Mouse (Mus musculus): ENCODE data around the gene Agap2.

DNA sequence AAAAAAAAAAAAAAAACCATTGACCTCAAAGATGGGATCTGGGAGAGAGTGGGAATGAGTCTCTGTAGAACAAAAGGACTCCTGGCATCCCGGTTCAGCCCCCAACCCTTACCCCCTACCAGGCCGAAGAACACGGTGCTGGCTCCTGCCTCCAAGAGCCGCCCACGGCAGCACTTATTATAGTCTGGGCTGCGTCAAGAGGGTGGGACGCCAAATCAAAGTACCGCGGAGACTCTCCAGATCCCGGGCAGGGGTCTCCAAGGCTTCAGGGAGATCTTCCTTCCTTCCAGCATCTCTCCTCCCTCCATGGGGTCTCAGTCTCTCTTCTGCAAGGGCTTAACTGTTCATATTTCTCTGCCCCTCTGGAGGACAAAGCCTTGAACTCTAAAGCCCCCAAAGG is 2.4 kb downstream of the Agap2 start:
- no peak for TF ChIP-seq CTCF (conservative IDR thresholded peaks at IDR 0.05; ENCODE audit: insufficient read depth, insufficient read length, low read depth, low read length)
- no peak for TF ChIP-seq POLR2A (IDR thresholded peaks at IDR 0.05; ENCODE audit: low read depth, low read length)

All from kidney, adult 2 months (tissue).